8 mouse cellular contexts compared by ENCODE assay signal in the genomic region with DNA sequence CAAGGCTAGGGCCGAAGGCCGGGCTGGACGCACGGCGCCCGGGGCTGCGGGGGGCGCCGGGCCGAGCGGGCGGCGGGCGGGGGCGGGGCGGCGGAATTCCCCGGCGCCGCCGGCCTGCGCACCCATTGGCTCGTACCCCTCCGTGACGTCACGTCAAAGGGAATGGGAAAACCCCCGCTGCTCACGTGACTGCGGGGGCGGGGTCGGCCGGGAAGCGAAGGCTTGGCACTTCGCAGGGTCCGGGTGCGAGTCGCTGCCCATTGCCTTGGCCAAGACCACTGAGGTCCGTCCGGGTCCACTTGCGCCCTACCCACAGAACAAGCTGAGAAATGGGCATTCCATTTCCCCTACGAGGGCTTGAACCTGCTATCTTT. TPM values are rescaled to one million over a fixed set of nuclear protein-coding genes. Genes with fewer than 3 reads are reported as not detected.
DNase-seq lines count a peak whose midpoint lies in the region; ATAC-seq lines count a peak whose summit lies in the region.

TSS of gene Relb (minus strand) at position 78 of the 374 bp plus-strand sequence.

- H3K4me2 ChIP-seq in embryonic facial prominence, embryonic 11.5 days (ENCODE audit: low read depth, low read length) = peak within 1 kb of the TSS; percentile 94
- H3K4me2 ChIP-seq in midbrain, embryonic 11.5 days = peak within 1 kb of the TSS; percentile 91

- H3K4me3 ChIP-seq in embryonic facial prominence, embryonic 11.5 days (ENCODE audit: low read depth, low read length) = peak within 1 kb of the TSS; percentile 72
- peak within 1 kb of the TSS; percentile 66 for H3K4me3 ChIP-seq in midbrain, embryonic 11.5 days (ENCODE audit: low read depth, low read length)

- H3K9me3 ChIP-seq in embryonic facial prominence, embryonic 11.5 days (replicated peaks; ENCODE audit: control insufficient read depth, low read length) = no peaks in the 10 kb centered on the region
- no peaks in the 10 kb centered on the region for H3K9me3 ChIP-seq in midbrain, embryonic 11.5 days (ENCODE audit: control insufficient read depth, low read length)

- DNase-seq in adrenal gland, postnatal 14 days = peak; percentile 97
- DNase-seq in embryonic facial prominence, embryonic 11.5 days (ENCODE audit: low spot score) = peak; percentile 94
- peak; percentile 83 for DNase-seq in kidney, adult 11 months
- peak; percentile 92 for DNase-seq in left cerebral cortex, postnatal 4 days
- peak; percentile 98 for DNase-seq in midbrain, embryonic 11.5 days (ENCODE audit: low spot score, missing footprints)
- DNase-seq in right cerebral cortex, postnatal 4 days = peak; percentile 96
- peak; percentile 88 for DNase-seq in yolk sac, embryonic 10.5 days (ENCODE audit: low spot score)

- intact Hi-C loops in left cerebral cortex, postnatal 4 days (cut with DNase I) = no loop called here

- peak within 1 kb of the TSS; percentile 50 for H3K9ac ChIP-seq in embryonic facial prominence, embryonic 11.5 days (replicated peaks; ENCODE audit: low read length)
- peak within 1 kb of the TSS; percentile 9; the same call in 1 of the 2 replicates for H3K9ac ChIP-seq in midbrain, embryonic 11.5 days (ENCODE audit: low read length)

- H3K27me3 ChIP-seq in embryonic facial prominence, embryonic 11.5 days (ENCODE audit: control insufficient read depth, insufficient read depth, low read length) = no peaks in the 10 kb centered on the region
- no peaks in the 10 kb centered on the region for H3K27me3 ChIP-seq in midbrain, embryonic 11.5 days (ENCODE audit: control insufficient read depth, insufficient read depth, low read length)

- under 1% methylated on average over 27 of the region's 41 CpGs for WGBS in embryonic facial prominence, embryonic 11.5 days
- WGBS in midbrain, embryonic 11.5 days = under 1% methylated on average over 39 of the region's 41 CpGs

- ATAC-seq in embryonic facial prominence, embryonic 11.5 days (replicated peaks; ENCODE audit: insufficient number of reproducible peaks, low FRiP score, low TSS enrichment, low read depth) = peak; percentile 34
- ATAC-seq in granulocyte monocyte progenitor cell, adult 5-6 weeks (replicated peaks; ENCODE audit: poor library complexity, severe bottlenecking) = peak; percentile 25
- ATAC-seq in midbrain, embryonic 11.5 days (ENCODE audit: low FRiP score) = peak; percentile 75

- peak within 1 kb of the TSS; percentile 62; the same call in 1 of the 2 replicates for H3K27ac ChIP-seq in embryonic facial prominence, embryonic 11.5 days (replicated peaks; ENCODE audit: low read depth, low read length)
- peak within 1 kb of the TSS; percentile 54; the same call in 1 of the 2 replicates for H3K27ac ChIP-seq in midbrain, embryonic 11.5 days (ENCODE audit: low read depth, low read length)

- no peaks in the 10 kb centered on the region for H3K4me1 ChIP-seq in embryonic facial prominence, embryonic 11.5 days (ENCODE audit: control insufficient read depth, insufficient read depth, low read length)
- H3K4me1 ChIP-seq in midbrain, embryonic 11.5 days (ENCODE audit: control insufficient read depth, insufficient read depth, low read length) = 0 out of 2 replicates have a peak, but pooled peaks cover 3% of the 10 kb centered on the region

- H3K36me3 ChIP-seq in embryonic facial prominence, embryonic 11.5 days (replicated peaks; ENCODE audit: control insufficient read depth, insufficient read depth, low read depth, low read length) = peaks cover under 1% of the 10 kb centered on the region; the same call in 1 of the 2 replicates
- H3K36me3 ChIP-seq in midbrain, embryonic 11.5 days (ENCODE audit: control insufficient read depth, insufficient read depth, low read length) = peaks cover 10% of the 10 kb centered on the region; the same call in 1 of the 2 replicates

RNA-seq across cellular contexts. Expression of gene Relb, which starts in this region (rescaled TPM):
- 19.3 and 26.2 TPM in 2 replicates for total RNA-seq in adrenal gland, postnatal 14 days (2021)
- 3.8 and 4.3 TPM in 2 replicates for polyA plus RNA-seq in embryonic facial prominence, embryonic 11.5 days (2014; fragmentation: Nextera tagmentation; extraction: Ambion mirVana)
- 1.2 TPM in 1 of 2 replicates, not detected in the other for total RNA-seq in granulocyte monocyte progenitor cell, adult 5-6 weeks (2014; fragmentation: Nextera tagmentation)
- total RNA-seq in granulocyte monocyte progenitor cell, adult 5-6 weeks (2017) = 1.4 and 1.9 TPM in 2 replicates
- total RNA-seq in left cerebral cortex, postnatal 4 days (2021) = 1 to 10 TPM; 5.5 to 7.5 TPM
- 3.7 and 4.3 TPM in 2 replicates for polyA plus RNA-seq in midbrain, embryonic 11.5 days (2014; fragmentation: Nextera tagmentation; extraction: Ambion mirVana)

Comparison
In these comparisons a context has a peak if more than half of its experiments do, and no peak if none do; other contexts are left out.
1. Peak in every context shown above with its lines: DNase-seq, ATAC-seq, H3K4me3 ChIP-seq and H3K27ac ChIP-seq.
2. ATAC-seq: peak in every context shown above with its lines; median percentile 75 in midbrain, embryonic 11.5 days; 34 in embryonic facial prominence, embryonic 11.5 days; 25 in granulocyte monocyte progenitor cell, adult 5-6 weeks.